Mouse (Mus musculus) megakaryocyte, embryonic 14.5 days (primary cell): Measurements from ENCODE around the gene Rpl13a.

Experiments used
- FLI1 ChIP-seq: IDR thresholded peaks from 2 replicates; pipeline ENCODE4 v1.6.1; 2012; ENCODE audit warnings: low read length, inconsistent platforms, mixed read lengths
- GATA1 ChIP-seq: IDR thresholded peaks from 3 replicates; pipeline ENCODE4 v1.6.1; 2012; ENCODE audit warnings: mixed read lengths, low read length, inconsistent platforms, borderline replicate concordance

GRCm38 (mm10) chr7:45102441-45102840, 26.1 kb downstream of the Rpl13a start:
- TF ChIP-seq GATA1 (no peak), FLI1 (no peak)
